Mouse (Mus musculus) yolk sac, embryonic 10.5 days (tissue): ENCODE data around the gene Pigs.

Source experiments
- DNase-seq: peaks from one replicate; pipeline ENCODE4 v3.0.0-alpha.2; 2017; ENCODE audit warnings: low spot score

Gene Pigs

GRCm38 (mm10) chr11:78364103-78364502 lies 35.9 kb downstream of the Pigs start:
- no peak for DNase-seq

- no peak for DNase-seq
Measured at GRCm38 (mm10) chr11:78367456-78368225, 39.4 kb downstream of the Pigs start.

DNA sequence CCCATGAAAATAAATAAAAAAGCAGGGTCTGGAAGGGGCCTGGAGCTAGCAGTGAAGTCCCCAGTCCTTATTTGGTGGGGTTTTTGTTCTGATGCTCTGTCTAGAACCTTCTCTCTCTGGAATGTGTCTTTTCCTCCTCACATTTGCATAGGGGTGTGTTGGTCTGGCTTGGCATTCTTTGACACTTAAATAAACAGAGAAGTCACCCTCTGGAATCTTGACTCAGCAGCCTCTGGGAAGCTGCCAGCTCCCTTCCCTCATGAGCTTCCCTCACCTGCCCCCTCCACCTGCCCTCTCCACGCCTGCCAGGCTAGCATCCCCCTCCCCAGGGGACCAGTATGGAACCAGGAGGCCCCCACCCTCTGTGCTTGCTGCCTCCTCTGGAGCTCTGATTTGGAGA lies 42.2 kb downstream of the Pigs start:
- no peak for DNase-seq

DNA sequence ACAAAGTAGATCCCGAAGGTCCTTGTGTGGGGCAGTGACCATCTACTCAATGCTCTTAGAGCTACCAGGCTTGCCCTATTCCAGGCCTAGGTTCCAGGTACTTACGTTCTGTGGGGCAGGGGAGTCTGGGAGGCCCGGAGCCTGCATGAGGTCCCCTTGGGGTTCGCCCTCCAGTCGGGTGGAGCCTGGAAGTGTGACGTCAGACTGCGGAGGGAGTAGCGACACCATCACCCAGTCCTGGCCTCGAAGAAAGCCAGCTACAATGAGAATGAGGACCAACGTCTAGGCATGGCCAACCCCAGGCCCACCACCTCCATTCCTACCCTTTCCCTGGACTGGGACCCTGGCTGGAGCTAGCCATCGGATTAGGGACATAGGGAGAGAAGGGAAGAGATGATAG lies 43.5 kb downstream of the Pigs start:
- no peak for DNase-seq

DNA sequence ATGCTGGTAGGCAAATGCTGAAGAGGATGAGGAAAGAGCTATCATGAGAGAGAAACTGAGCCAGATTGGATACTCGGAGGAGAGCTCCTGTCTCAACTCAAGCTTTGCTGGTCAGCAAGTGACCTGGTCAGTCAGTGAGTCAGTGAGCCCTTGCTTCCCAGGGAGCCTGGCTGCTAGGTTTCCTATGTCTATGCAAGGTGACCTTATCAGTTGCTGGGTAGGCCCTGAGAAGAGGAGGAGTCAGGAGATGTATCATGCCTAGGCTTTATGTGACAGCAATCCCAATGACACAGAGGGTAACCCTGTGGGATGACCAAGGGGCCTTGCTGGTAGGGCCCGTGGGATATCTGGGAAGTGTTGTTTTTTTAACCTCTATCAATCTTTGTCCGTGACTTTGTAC lies 44.0 kb downstream of the Pigs start:
- no peak for DNase-seq

GRCm38 (mm10) chr11:78372610-78373009 lies 44.4 kb downstream of the Pigs start:
- no peak for DNase-seq

- no peak for DNase-seq
Measured at GRCm38 (mm10) chr11:78374147-78374546, 45.9 kb downstream of the Pigs start.

- no peak for DNase-seq
Measured at GRCm38 (mm10) chr11:78377549-78378159, 49.4 kb downstream of the Pigs start.

DNA sequence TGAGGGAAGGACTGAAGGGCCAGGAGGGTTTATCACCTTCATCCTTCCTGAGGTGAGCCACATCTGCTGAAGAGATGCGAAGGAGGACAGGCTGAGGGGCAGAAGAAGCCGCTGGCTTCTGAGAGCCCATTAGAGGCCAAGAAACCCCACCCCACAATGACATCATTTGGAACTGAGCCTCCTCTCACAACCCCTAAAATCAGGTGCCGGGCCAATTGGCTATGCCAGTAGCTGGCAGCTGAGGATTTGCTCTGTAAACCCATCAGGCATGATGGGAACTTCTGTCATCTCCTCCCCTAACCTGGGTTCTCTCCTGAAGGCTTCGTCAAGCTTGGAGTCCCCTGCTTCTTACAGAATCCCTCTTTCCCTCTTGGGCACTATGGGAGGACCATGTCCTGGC lies 52.1 kb downstream of the Pigs start:
- DNase-seq, result no peak

DNA sequence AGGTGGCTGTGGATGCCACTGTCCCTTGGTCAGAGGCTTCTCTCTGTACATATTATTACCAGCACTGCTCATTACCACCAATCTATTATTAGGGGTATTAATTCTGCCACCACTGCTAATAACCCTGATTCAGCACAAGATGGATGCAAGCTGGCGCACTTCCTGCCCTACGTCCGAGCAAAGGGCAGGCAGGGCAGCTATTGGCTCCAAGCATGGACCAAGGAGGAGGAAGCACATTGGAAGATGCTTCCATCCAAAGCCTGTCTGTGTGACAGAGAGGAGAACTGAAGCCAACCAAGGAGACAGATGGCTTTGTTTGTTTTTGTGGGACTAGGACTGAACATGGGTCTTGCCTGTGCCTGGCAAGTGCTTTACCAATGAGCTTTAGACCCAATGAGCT lies 52.8 kb downstream of the Pigs start:
- no peak for DNase-seq

DNA sequence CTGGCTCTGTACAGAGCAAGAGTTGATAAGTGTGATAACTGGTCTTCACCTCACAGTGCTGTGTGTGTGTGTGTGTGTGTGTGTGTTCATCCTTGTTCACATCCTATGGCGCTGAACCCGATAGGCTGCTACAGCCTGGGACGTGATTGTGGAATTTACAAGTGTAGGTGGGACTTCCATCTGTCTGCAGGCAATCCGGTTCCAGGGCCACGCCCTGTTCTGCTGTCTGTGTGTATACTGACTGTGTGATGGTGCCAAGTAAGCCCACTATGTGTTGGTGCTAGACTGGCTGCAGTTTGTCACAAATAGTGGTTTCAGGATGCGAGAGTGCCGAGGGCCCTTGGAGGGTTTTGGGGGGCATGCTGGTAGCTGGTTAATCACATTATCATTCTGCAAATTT lies 54.1 kb downstream of the Pigs start:
- DNase-seq, result no peak

DNA sequence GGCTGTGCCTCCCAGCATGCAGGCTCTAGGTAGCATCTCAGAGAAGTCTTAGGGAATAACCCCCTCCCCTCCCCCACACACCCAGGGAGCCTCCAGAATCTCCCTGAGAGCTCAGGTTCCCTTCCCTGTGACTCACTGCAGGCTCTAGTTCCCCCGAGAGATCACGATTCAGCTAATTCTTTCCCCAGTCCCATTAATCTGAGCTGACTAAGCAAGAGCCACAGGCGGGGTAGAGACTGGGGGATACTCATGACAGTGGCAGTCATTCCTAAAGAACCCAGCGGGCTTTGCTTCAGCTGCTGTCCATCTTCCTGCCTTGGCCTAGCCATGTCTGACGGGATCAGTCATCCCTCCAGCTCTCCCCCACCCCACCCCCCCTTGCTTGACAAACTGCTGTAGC lies 54.5 kb downstream of the Pigs start:
- no peak for DNase-seq

- no peak for DNase-seq
Measured at GRCm38 (mm10) chr11:78385776-78386175, 57.6 kb downstream of the Pigs start.

- DNase-seq, result no peak
Measured at GRCm38 (mm10) chr11:78386508-78387043, 58.4 kb downstream of the Pigs start, which contains the start of gene Foxn1. TSS of gene Foxn1 (minus strand) at chr11:78386558.
